Mouse (Mus musculus) lung, postnatal 25 days (tissue): ENCODE measurements around the gene Fabp7.

ENCODE experiments used
- DNase-seq: peaks from one replicate; pipeline ENCODE4 v3.0.0; 2022; ENCODE audit warnings: low spot score

Gene Fabp7

DNA sequence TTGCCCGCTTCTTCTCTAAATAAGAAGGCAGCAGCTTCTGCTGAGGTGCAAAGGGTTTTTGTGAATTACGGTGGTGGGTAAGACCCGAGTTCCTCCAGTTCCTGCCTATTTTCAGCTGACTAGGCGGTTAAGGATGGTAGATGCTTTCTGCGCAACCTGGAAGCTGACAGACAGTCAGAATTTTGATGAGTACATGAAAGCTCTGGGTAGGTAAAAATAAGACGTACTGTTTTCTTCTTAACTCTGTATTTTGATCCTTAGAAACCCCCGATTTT lies at the start of gene Fabp7:
Fabp7 (plus strand) TSS at position 6 of the 275 bp plus-strand sequence.
- DNase-seq = no peak

DNA sequence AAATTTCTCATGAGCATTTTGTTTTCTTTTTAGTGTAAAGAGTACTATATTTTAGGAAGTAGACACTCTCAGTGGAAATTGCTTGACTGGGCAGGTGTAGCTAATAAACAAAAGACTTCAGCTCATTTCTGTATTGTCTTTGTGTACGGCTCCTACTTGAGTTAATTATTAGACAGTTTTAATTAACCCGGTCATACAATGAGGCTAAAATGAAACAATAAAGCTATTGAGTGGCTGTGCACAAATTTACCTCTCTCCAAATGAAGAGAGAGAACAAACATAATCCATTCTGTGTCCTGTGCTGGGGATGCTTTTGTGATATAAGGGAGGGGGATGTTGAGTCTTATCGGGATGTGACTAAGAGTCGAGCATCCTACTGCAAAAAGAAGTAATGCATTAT lies 43.9 kb upstream of the Fabp7 start:
- DNase-seq = no peak

DNA sequence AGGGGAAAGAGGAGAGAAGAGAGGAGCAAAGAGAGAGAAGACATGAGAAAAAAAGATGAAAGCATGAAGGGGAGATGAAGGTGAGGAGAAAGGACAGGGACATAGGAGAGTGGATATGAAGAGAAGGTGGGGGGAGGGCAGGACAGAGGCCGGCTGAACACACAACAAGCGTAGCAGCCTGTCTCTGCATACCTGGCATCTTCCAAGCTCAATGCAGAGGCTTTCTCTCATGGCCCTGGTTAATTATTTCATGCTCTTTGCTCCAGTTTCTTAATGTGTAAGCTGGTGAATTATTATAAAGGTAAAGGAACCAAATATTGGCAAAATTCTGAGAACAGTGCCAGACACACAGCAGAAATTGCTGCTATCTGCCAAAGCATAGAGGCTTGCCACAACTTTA lies 43.3 kb upstream of the Fabp7 start:
- no peak for DNase-seq

DNA sequence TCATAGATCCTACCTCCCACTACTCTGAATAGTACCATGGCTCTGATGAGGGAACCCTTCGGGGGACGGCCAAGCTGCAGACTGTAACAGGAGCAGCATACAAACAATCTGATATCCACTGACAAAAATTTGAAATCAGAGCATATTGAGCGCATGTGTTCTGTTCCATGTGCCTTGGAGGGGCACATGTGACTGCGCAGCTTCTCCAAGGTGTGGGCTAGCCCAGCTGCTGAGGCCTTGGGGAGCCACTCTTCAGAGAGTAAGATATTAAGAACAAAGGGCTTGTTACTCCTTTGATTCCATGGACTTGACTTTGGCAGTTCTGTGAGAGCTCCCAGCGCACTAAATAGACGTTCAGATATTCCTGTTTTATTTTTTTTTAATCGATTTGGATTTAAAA lies 41.6 kb upstream of the Fabp7 start:
- DNase-seq = no peak

DNA sequence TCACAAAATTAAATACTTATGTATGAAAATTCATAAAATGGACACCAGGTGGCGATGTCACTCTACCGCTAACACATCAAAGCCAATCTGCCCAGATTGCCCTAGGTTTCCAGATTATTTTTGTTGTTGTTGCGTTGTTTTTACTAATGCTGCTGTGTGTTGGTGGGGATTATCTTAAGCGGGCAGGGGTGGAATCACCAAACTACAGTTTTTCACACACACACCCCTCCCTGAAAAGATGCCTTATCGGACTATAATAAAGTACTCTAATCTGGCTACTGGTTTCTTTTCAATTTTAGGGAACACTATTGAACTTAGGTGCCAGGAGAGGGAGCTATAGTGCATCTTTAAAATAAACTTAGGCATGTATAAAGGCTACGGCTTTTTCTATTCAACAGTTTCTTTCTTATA lies 41.1 kb upstream of the Fabp7 start:
- DNase-seq = peak; percentile 59

DNA sequence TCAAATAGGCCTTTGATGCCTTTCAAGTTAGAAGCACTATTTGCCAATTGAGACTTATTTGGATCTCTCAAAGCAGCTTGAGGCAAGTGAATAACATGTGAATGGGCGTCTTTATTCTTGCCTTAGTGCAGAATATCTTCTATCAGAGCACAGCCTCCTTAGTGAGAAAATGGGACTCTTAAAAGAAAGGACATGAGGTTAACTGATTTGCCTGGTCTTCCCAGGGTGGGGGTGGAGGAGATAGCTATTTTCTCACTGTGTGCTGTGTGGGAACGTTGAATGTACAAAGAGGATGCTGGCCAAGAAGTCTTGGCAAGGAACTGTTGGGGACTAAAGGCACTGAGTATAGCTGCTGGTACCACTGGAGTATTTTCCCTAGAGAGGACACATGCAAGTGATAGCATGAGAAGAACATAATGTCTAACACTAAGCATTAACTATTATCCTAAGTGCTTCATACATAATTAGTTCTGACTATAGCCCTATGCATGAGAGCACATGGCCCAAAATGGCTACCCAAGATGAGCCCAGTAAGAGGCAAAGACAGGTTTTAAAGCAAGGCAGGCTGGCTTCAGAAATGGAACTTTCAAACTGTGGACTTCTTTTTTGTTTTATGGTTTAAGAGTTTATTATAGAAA lies 40.4 kb upstream of the Fabp7 start:
- DNase-seq = no peak

DNA sequence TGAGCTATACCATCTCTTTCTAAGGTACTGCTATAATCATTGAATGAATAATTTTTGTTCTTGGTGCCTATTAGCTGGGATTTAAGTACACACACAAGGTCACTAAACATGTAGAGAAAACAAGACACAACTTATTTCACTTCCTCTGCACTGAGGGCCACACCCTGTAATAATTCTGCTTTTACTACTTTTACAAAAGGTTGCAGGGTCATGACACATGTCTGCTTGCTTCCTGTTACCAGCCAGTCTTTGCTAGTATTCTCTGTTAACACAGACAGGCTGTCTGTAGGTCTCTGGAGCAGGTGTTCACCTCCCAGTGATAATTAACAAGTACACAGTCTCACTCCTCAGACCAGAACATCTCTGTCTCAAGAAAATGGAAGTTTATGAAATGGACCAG lies 39.2 kb upstream of the Fabp7 start:
- peak; percentile 32 for DNase-seq

DNA sequence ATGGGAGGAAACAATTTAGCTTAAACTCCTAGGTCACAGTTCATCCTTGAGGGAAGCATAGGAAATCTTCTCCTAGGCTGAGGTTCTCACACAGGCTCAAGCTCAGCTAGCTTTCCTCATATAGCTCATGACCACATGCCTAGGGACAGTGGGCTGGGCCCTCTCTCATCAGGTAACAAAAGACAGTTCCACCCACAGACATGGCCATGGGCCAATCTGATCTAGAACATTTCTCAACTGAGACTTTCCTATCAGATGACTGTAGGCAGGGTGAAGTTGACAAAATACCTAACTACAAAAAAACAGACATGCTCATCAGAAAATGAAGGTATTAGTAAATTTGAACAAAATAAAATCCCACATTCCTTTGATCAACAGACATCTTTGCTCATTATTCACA lies 37.6 kb upstream of the Fabp7 start:
- DNase-seq = no peak

DNA sequence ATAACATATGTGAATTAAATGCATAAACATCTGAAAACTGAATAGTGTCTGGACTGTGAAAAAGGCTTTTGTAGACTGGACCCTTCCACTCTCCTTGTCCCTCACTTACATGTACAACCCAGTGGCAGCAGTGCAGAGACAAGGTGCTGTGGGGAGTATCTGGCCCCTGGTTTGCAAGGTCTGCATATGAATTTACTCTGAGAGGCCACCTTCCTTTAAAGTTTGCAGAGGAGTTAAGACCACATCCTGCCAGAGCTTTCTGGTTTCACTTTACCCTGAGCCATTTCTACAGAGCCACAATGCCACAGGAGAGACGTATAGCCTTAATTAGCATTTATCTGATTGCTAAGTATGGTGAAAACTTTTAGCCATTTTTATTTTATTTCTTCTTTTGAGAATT lies 31.3 kb upstream of the Fabp7 start:
- no peak for DNase-seq

DNA sequence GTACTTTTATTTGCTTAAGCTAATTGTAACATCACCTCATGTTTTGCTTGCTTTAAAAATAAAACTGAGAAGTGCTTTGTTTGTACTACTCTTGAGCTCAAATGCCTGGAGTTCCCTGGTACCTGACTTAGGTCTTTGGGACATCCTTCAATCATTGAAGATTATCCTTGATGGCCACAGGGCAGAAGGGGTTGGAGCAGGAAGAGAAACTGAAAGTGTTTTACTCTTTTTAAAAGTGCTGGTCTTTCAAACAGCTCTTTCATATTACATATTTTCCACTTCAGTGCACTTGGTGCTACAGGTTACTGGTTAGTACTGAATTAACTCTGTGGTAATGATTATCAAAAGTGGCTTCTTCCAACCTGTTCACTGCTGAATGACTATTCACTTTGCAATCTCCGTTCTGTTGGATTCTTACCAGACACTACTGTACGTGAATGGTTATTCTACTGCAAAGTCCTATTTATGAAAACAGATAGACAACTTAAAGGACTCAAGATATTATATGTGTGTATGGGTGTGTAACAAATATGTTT lies 29.4 kb upstream of the Fabp7 start:
- no peak for DNase-seq

DNA sequence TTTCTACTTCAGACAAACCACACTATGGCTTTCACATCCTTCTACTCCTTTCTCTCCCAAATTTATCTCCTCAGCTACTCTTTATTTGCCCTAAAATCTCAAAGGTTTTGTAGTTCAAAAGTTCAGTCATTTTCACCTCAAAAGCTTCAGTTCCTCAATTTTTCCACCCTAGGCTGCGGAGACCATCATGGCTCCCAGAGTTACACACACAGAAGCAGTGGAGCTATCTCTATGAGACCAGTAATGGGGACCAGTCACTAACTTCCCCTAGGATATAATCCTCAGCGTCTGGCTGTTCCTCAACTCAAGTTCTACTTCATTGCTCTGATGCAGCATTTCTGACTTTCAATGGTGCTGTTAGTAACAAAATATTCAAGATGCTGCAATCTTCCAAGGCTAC lies 25.7 kb upstream of the Fabp7 start:
- DNase-seq = no peak

DNA sequence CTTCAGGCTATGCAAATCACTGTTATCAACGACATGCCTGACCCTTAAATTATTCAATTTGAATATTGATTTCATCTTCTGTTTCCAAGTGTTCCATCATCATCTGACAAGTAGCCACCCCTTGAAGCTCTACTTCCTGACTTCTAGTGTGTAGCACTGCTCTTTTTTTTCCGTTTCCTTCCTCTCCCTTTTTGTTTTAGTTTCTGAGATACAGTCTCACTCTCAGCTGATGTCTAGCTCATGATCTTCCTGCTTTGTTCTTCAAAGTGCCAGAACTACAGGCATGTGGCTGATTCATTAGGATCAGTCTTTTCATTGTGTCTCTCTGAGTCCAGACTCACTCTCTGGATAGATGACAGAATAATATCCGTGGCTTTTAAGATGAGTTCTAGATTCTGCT lies 24.0 kb upstream of the Fabp7 start:
- no peak for DNase-seq

DNA sequence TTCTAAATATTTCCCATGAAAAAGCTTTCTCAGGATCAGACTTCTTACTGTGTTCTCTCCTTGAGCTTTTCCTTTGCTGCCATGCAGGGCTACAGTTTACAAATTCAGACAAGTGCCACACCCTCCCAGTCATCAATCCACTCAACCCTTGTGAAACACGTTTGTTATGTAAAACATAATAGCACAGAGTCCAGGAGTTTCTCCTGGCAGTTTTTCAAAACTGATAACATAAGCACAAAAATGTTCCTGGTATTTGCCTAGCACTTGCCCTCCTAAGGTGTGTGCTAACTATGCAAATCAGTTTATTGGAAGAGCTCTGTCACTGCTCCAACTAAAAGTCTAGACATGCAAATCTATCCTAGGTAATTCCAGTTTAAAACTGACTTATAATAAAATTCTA lies 21.6 kb upstream of the Fabp7 start:
- peak; percentile 68 for DNase-seq

DNA sequence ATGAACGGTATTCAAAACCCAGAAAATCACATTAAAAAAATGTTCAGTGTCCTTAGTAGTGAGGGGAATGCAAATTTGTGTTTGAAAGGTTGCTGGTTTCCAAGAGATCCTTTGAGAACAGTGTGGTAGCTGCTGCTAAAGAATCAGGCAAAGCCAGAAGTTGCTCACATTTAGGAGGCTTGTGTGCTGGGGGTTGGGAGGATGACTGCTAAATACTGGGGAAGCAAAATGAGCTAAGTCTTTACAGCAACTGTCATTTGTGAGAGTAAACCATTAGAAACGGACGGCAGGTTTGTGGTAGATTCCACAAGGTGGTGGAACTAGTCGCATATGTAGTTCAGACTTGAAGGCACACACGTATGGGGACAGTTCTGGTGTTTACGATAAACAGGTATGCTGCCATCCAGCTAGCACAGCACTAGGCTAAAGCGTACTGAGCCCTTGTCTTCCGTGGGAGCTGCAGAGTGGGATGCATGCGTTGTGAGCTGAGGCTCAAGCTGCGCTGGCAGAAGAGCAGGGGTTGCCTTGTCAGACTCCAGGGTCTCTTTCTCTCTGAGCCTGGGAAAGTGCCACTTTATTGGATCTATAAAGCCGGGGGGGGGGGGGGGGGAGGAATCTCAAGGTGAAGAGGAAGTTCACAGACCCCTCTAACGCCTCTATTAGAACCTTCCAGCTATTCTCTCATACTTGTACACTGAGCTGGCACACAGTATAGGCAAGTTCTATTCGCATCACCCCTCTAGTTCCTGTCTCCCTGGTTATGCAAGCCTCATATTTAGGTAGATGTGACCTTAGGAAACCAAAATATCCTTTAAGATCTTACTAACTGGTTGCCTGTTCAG lies 1.2 kb upstream of the Fabp7 start:
- no peak for DNase-seq

DNA sequence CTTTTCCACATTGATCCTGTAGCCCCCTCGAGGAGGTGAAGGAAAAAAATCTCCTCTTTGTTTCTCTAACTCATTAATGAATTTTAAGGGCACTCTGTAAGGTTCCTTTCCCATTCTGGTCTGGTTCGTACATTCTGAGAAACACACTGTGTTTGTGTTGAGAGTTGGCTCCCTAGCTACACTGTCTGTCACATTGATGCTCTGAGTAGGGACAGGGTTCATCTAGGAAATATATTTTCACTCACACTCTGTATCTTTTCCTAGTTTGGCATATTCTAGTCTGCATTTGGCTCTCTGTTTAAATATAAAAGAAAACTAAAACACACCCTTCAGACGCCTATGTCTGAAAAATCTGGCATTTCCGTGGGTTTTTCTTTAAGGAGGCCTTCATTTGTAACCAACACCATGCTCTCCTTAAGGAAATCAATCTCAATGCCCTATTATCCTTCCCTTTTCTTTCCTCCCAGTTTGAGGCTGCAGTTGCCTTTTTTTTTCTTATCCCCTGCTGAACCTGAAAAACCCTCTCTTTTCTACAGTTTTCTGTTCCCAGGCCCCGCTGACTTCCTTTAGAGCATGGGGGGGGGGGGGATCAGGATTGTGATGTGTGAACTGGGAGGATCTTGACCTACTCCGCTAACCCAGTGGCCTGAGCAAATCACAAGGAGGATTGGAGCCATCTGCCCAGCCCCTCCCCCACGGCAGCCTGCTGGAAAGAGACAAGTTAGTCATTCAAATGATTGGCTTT lies 378 bp upstream of the Fabp7 start:
- DNase-seq = peak; percentile 22

DNA sequence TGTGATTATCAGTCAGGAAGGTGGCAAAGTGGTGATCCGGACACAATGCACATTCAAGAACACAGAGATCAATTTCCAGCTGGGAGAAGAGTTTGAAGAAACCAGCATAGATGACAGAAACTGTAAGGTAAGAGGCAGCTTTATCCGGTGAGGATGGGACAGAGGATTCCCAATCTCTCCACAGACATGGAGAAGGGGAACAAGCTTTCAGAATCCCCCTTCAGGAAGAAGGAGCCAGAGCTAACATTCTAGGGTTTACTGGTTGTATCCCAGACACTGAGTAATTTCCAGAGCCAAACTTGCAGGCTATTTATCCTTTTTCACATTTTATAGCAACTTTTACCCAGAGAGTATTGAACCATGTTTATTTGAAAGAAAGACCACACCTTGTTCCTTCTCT lies 871 bp downstream of the Fabp7 start:
- no peak for DNase-seq

DNA sequence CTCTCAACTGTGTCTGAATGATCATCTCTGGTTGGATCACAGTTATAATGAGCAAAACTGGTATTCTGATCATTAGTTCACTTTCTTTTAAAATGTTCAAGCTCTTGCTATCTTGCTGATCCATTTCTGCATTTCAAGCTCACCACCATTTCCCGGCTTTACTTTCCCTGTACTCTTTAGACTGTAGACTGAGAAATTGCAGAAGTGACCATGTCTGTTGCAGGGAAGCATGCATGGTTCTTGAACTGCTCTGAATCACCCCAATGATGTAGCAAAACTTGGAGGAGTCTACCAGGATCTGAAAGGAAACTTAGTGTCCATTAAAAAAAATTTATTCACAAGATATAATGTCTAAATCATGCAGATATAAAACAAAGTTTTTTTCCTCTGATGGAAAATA lies 8.3 kb downstream of the Fabp7 start:
- DNase-seq = peak; percentile 4

DNA sequence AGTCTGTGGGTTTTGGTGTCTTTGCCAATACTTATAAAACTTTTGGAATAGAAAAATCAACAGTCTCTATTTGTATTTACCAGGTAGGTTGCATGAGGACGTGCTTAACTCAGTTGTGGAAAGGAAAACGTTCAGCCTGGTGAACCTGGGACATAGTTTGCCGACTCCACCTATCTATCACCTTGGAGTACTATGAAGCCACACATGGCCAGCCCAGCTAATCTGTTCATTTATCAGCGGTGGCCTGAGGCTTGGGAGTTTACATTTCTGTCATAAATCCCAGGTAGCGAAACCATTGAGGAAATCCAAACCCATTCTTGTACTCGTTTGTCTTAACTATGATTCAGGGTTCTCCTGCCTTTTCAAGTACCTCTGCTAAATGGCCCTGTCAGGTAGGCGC lies 9.3 kb downstream of the Fabp7 start, which contains the start of gene Smpdl3a:
Smpdl3a (plus strand) TSS at position 318 of the 400 bp plus-strand sequence.
- no peak for DNase-seq

DNA sequence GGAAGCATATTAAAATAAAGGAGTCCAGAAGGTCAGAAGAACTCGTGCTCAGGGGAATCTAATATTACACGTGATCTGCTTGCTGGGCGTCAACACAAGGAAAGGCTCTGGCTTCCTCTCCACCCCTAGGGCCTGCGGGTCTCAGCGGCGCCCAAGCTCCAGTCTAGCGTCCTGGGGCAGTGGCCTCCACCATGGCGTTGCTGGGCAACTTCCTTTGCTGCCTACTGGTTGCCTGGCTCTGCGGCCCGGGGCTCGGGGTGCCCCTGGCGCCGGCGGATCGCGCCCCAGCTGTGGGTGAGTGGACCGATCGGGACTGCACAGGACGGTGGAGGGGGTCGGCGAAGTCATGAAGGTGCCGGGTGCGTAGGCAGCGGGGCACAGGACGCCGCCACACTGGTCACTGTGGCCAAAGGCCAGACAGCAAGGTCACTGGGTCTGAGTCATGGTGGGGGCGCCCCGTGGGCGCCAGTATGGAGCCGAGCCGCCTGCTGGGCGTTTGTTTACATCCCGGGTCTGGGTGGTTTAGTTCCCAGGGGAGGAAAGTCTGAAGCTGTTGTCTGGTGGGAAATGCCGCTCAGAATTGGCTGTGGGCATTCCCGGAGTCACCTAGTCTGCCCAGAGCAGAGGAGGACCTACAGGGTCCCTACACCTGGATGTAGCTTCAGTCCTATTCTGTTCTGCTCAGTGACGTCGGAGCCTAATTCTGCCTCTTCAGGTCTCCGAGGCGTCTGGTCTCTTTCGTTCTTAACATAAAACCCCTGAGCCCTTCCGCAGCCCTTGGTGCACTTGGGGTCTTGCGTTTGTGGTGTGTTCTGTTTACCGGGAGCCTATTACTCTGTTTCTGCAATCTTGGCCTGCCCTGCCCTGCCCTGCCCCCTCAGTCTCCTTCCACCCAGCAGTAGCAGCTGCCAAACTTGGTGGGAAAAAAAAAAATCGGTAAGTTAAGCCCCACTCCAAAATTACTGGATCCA lies 10.1 kb downstream of the Fabp7 start:
- DNase-seq = peak; percentile 56

DNA sequence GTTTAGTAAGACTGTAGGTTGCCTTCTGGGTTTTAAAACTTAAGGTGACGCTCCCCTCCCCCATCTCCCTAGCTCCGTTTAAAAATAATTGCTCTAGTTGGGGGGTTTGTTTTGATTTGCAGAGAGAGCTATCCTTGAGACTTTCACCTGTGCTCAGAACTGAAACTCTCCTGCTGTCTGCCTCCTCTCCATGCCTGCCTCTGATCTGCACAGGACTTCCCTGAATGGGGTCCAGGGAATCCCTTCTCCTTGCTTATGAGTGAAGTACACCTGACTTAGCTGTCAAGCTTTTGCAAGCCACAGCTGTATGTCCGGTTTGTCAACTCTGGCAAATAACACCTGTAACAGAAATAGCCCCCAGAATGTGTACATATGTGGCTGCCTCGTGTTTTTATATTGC lies 10.9 kb downstream of the Fabp7 start:
- peak; percentile 1 for DNase-seq

DNA sequence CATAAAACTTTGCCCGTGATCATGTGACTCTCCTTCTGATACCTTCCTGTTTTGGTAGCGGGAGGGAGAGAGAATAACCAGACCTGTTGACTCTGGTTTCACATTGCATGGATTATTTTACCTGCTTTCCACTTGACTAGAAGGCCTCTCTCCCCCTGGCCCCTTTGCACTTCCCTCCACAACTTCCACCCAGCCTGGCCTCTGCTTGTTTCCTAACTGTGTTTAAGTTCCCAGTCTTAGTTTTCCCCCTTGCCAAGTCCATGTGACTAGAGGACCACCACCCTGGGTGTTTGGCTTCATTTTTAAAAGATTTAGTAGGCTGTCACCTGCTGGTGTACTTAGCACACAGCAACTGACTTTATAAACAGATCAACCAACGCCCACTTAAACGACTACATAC lies 11.4 kb downstream of the Fabp7 start:
- peak; percentile 44 for DNase-seq

DNA sequence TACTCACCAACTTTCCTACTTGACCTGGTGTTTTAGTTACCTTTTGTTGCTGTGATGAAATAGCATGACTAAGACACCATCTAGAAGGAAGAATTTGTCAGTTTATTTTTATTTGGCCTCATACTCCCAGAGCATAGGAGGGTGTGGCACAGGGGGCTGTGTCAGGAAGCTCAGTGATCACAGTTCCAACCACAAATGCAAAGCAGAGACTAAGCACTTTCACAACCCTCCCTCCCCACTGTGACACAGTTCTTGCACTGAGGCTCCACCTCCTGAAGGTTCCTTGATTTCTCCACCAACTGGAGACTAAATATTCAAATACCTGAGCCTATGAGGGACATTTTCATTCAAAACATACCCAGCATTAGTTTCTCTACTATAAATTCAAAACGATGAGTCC lies 14.8 kb downstream of the Fabp7 start:
- peak; percentile 32 for DNase-seq
